Mouse (Mus musculus): Measurements from ENCODE around the gene Fgf18.

DNA sequence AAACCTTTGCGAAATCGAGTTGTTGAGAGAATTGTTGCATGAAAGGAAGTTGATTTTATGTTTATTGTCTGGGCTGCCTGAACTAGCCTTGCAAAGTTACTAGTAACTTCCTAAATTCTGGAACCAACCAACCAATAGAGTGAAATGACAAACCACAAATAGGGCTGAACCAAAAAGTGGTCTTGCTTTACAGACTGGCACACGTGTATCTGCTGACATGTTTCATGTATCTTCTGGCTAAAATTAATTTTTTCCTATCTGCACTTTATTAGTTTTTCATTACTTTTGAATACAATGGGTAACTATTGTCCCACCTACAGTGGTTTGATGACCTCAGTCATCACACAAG lies 1.9 kb upstream of the Fgf18 start:
- TF ChIP-seq POLR2A (IDR thresholded peaks at IDR 0.05; ENCODE audit: insufficient read depth, low read depth, low read length), result no peak
- no peak for TF ChIP-seq CTCF (IDR thresholded peaks at IDR 0.05; ENCODE audit: insufficient read depth, low read depth, low read length)

All from olfactory bulb, adult 2 months (tissue).